Mouse (Mus musculus): Measurements from ENCODE around the gene Bag6.
A peak's percentile ranks its signal among the peaks of the same experiment; 100 is the strongest.
"Not testable (repeated sequence)": the region's sequence is repeated elsewhere in the genome, so short reads cannot be mapped to it uniquely, and the experiment has no call there.

The Bag6 gene

GRCm38 (mm10) chr17:35115046-35116019, 19.6 kb upstream of the Bag6 start, which contains the start of gene Ly6g5b:
Gene Ly6g5b (minus strand): TSS chr17:35115428.
- DNase-seq (ENCODE audit: low spot score), result peak; percentile 37

- peak; percentile 20 for DNase-seq (ENCODE audit: low spot score)
Observed at GRCm38 (mm10) chr17:35120745-35121142, 14.2 kb upstream of the Bag6 start.

- peak; percentile 95 for DNase-seq (ENCODE audit: low spot score)
Observed at GRCm38 (mm10) chr17:35121143-35121799, 13.7 kb upstream of the Bag6 start, which contains the start of gene Gpank1. Gene Gpank1 (plus strand): TSS chr17:35121455.

- DNase-seq (ENCODE audit: low spot score), result peak; percentile 59
Observed at GRCm38 (mm10) chr17:35121871-35122303, 13.1 kb upstream of the Bag6 start, which contains the start of gene Csnk2b. Gene Csnk2b (minus strand): TSS chr17:35122053.

GRCm38 (mm10) chr17:35123287-35123686, 11.7 kb upstream of the Bag6 start:
- DNase-seq (ENCODE audit: low spot score), result not testable (repeated sequence)

GRCm38 (mm10) chr17:35124261-35124896, 10.6 kb upstream of the Bag6 start:
- DNase-seq (ENCODE audit: low spot score), result not testable (repeated sequence)

GRCm38 (mm10) chr17:35125081-35125480, 9.9 kb upstream of the Bag6 start:
- DNase-seq (ENCODE audit: low spot score), result no peak

GRCm38 (mm10) chr17:35125578-35125977, 9.4 kb upstream of the Bag6 start:
- no peak for DNase-seq (ENCODE audit: low spot score)

- peak; percentile 65 for DNase-seq (ENCODE audit: low spot score)
Observed at GRCm38 (mm10) chr17:35126206-35126611, 8.8 kb upstream of the Bag6 start, which contains the start of gene D17H6S53E. Gene D17H6S53E (plus strand): TSS chr17:35126373.

GRCm38 (mm10) chr17:35127017-35127416, 8.0 kb upstream of the Bag6 start:
- no peak for DNase-seq (ENCODE audit: low spot score)

- DNase-seq (ENCODE audit: low spot score), result no peak
Observed at GRCm38 (mm10) chr17:35128996-35129395, 6.0 kb upstream of the Bag6 start.

- no peak for DNase-seq (ENCODE audit: low spot score)
Observed at GRCm38 (mm10) chr17:35131038-35131437, 3.9 kb upstream of the Bag6 start.

GRCm38 (mm10) chr17:35131500-35132173, 3.3 kb upstream of the Bag6 start, which contains the start of gene Apom:
Gene Apom (minus strand): TSS chr17:35132050.
- DNase-seq (ENCODE audit: low spot score), result no peak

GRCm38 (mm10) chr17:35132174-35132560, 2.8 kb upstream of the Bag6 start:
- DNase-seq (ENCODE audit: low spot score), result no peak

- DNase-seq (ENCODE audit: low spot score), result no peak
Observed at GRCm38 (mm10) chr17:35133517-35133916, 1.5 kb upstream of the Bag6 start.

- DNase-seq (ENCODE audit: low spot score), result peak; percentile 65
Observed at GRCm38 (mm10) chr17:35135591-35136320, 778 bp downstream of the Bag6 start.

GRCm38 (mm10) chr17:35139269-35139668, 4.3 kb downstream of the Bag6 start:
- no peak for DNase-seq (ENCODE audit: low spot score)

GRCm38 (mm10) chr17:35140490-35140996, 5.6 kb downstream of the Bag6 start:
- DNase-seq (ENCODE audit: low spot score), result no peak

GRCm38 (mm10) chr17:35141971-35142370, 7.0 kb downstream of the Bag6 start:
- no peak for DNase-seq (ENCODE audit: low spot score)

GRCm38 (mm10) chr17:35146139-35146538, 11.2 kb downstream of the Bag6 start:
- no peak for DNase-seq (ENCODE audit: low spot score)

GRCm38 (mm10) chr17:35147348-35147747, 12.4 kb downstream of the Bag6 start:
- DNase-seq (ENCODE audit: low spot score), result no peak
